Mouse (Mus musculus) lung, postnatal 4 days (tissue): ENCODE data around the gene Rpl22l1.
"Not testable (repeated sequence)": the region's sequence is repeated elsewhere in the genome, so short reads cannot be mapped to it uniquely, and the experiment has no call there.

Experiments
- DNase-seq, 2 experiments: peaks; one replicate each; pipeline ENCODE4 v3.0.0; 2021

Rpl22l1 gene

GRCm38 (mm10) chr3:28841886-28842649 lies 36.8 kb downstream of the Rpl22l1 start:
- no peak for DNase-seq

GRCm38 (mm10) chr3:28843231-28843630 lies 38.0 kb downstream of the Rpl22l1 start:
- no peak for DNase-seq

DNA sequence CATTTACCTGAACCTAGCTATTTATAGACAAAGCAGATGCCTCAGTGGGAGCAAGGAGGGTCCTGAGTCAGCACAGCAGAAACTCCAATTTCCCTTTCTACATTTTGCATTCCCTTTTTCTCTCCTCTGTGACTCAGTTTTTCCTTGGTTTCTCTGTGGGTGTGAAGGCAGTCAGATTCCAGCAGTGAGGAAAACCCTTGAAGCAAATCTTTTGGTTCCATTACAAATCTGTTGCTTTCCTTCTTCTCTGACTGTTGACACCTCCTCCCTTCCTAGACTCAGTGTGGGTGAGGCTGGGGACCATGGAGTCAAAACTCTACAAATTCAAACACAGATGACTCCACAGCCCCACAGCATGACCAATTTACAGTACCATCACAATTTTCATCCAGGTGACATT lies 41.9 kb downstream of the Rpl22l1 start:
- DNase-seq, result no peak

DNA sequence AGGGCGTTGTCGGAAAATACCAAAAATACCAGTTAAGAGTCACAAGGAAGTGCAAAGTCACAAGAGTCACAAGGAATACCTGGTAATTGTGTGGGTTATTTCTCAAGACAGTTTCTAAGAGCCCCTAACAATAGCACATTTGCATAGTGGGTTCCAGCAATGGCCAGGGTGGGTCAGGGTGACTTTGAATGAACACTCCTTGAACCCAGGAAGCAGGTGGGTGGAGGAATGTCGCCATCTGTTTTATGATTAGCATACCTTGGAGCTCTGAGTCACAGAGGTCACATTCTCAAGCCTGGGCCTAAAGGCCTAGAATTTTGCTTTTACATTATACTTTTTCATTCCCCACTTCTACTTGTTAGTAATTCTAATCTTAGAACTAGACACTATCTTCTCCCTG lies 46.9 kb downstream of the Rpl22l1 start:
- not testable (repeated sequence) for DNase-seq
